Mouse (Mus musculus): Measurements from ENCODE around the gene Ttc21a. TPM values are rescaled to one million over a fixed set of nuclear protein-coding genes. Genes with fewer than 3 reads are reported as not detected.

The Ttc21a gene
- polyA plus RNA-seq, 1 experiment = 5.0 TPM

DNA sequence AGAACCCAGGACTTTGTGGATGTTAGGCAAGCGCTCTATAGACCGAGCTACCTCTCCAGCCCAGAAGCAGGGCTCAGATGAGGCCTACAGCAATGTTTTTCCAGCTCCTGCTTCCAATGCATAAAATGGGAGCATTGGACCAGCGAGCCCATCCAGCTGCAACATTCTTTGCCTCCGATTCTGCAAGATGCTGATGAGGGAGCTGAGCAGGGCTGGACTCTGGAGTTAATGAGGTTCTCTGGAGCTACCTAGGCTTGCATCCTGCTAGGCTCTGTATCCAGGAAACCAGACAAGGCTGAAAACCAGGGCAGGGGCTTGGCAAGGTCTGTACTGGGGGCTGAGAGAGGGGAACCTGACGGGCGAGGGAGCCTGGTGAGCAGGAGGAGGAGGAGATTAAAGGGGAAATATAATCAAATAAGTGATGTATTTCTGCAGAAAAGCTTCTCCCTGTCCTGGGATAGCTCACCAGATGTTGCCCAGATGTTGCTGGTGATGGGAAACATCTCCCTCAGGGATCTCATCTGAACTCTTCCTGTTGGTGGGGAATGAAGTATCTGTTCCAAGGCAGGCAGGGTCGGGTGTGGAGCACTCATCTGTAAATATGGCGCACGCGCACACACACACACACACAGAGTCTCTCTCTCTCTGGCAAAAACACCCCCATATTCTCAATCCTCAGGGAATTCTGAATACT, 48.6 kb downstream of the Ttc21a start:
- H3K27ac ChIP-seq (ENCODE audit: control insufficient read depth, insufficient read depth, low read depth, low read length, poor library complexity) = no peak overlapping the region
- WGBS = 83% methylated on average over 10 of the region's 10 CpGs
- peaks cover 1% of the 10 kb centered on the region; the same call in 1 of the 2 replicates for H3K4me1 ChIP-seq (ENCODE audit: control insufficient read depth, insufficient read depth, low read length)
- H3K4me3 ChIP-seq (replicated peaks; ENCODE audit: control insufficient read depth, low read depth, low read length) = no peak overlapping the region
- TF ChIP-seq CTCF (IDR thresholded peaks at IDR 0.05; ENCODE audit: control insufficient read depth, insufficient read depth, low read length) = no peak
- TF ChIP-seq POLR2A (IDR thresholded peaks at IDR 0.05; ENCODE audit: borderline replicate concordance, control insufficient read depth, low read depth, low read length) = no peak

DNA sequence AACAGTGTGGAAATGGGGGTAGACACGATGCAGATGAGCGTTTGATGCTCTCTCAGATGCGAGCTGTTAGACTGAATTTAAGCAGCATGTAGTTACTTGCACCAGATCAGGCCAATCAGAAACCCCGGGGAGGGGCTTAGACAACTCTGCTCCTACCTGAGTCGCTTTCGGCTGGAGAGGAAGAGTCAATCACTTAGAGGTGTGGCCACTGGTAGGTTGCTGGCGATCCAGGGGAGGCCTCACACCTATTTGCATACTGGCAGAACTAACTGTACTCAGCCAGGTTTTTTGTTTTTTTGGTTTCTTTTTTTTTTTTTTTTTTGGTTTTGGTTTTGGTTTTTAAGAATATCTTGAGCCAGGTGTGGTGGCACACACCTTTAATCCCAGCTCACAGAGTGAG, 50.9 kb downstream of the Ttc21a start:
- no peak overlapping the region for H3K27ac ChIP-seq (ENCODE audit: control insufficient read depth, insufficient read depth, low read depth, low read length, poor library complexity)
- 50% methylated on average over 7 of the region's 7 CpGs for WGBS
- no peaks in the 10 kb centered on the region; the same call in 1 of the 2 replicates for H3K4me1 ChIP-seq (ENCODE audit: control insufficient read depth, insufficient read depth, low read length)
- H3K4me3 ChIP-seq (replicated peaks; ENCODE audit: control insufficient read depth, low read depth, low read length) = no peak overlapping the region
- TF ChIP-seq CTCF (IDR thresholded peaks at IDR 0.05; ENCODE audit: control insufficient read depth, insufficient read depth, low read length) = no peak
- no peak for TF ChIP-seq POLR2A (IDR thresholded peaks at IDR 0.05; ENCODE audit: borderline replicate concordance, control insufficient read depth, low read depth, low read length)

DNA sequence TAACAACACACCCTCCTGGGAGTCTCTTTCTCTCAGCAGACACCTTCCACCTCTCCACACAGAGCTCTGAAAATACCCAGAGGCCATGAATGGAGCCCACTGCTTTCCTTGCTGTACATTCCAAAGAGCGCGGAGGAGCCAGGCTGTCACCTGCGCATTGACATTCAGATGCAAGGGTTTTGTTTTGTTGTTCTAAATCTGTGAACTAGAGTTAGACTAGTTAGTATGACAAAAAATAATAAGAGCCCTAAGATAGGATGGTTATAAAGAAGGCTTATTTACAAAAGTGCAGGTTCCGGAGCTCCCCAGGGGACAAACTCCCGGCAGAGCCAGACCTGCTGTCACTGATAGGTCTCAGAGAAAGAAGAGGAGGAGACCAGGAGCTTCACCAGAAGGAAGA, 53.9 kb downstream of the Ttc21a start:
- Histone ChIP-seq H3K27ac (ENCODE audit: control insufficient read depth, insufficient read depth, low read depth, low read length, poor library complexity) (no peak overlapping the region), H3K4me1 (ENCODE audit: control insufficient read depth, insufficient read depth, low read length) (peaks cover 2% of the 10 kb centered on the region; the same call in 1 of the 2 replicates), H3K4me3 (replicated peaks; ENCODE audit: control insufficient read depth, low read depth, low read length) (no peak overlapping the region)
- TF ChIP-seq CTCF (IDR thresholded peaks at IDR 0.05; ENCODE audit: control insufficient read depth, insufficient read depth, low read length) (no peak), POLR2A (IDR thresholded peaks at IDR 0.05; ENCODE audit: borderline replicate concordance, control insufficient read depth, low read depth, low read length) (no peak)
- 84% methylated on average over 5 of the region's 5 CpGs for WGBS

DNA sequence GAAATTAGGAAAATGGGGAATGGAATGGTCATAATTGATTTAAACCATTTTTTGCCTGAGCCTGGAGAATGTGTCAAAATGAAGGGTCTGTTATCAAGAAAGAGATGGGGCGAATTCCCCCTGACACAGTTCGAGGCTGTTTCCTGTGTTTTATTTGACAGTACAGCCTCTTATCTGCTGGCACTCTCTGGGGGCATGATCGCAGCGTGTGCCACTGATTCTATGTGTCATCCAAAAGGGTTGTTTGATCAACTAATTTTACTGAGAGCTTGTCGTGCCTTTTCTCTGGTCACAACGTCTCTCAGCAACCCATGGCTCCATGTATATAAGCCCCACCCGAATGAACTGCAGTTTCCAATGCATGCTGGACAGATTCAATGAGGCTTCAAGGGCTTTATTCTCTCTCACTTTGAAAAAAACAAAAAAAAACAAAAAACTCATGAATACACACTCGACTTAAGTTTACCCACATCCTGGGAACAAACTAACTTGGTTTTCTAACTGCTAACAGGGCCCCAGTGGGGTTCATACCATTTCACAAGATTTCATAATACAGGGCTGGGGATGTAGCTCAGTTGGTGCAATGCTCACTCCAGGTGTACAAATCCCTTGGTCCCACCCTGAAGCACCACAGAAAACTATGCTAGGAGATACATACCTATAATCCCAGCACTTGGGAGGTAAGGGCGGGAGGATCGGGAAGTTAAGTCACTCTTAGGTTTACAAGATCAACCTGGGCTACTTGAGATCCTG, 55.9 kb downstream of the Ttc21a start:
- peaks cover 2% of the 10 kb centered on the region; the same call in 1 of the 2 replicates for H3K4me1 ChIP-seq (ENCODE audit: control insufficient read depth, insufficient read depth, low read length)
- H3K27ac ChIP-seq (ENCODE audit: control insufficient read depth, insufficient read depth, low read depth, low read length, poor library complexity) = no peak overlapping the region
- TF ChIP-seq CTCF (IDR thresholded peaks at IDR 0.05; ENCODE audit: control insufficient read depth, insufficient read depth, low read length) (no peak), POLR2A (IDR thresholded peaks at IDR 0.05; ENCODE audit: borderline replicate concordance, control insufficient read depth, low read depth, low read length) (no peak)
- H3K4me3 ChIP-seq (replicated peaks; ENCODE audit: control insufficient read depth, low read depth, low read length) = no peak overlapping the region
- WGBS = 50% methylated on average over 10 of the region's 10 CpGs

DNA sequence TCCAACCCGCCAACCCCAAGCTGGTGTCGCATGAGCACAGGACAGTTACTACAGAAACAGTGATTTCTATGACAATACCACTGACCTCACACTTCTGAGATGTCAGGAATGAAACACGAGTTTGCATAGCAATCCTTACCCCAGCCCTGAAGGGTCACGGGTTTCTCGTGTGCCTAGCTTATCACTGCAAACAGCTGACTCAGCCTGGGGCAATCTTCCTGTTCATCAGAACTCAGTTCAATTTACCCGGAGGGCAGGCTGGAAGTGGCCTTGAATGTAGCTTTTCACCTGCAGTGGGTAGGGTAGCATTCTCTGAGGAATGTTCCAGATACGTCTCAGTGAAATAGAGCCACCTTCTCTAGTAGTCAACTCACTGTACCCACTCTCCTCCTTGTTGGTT, 56.8 kb downstream of the Ttc21a start:
- Histone ChIP-seq H3K4me1 (ENCODE audit: control insufficient read depth, insufficient read depth, low read length) (peaks cover 2% of the 10 kb centered on the region; the same call in 1 of the 2 replicates), H3K27ac (ENCODE audit: control insufficient read depth, insufficient read depth, low read depth, low read length, poor library complexity) (no peak overlapping the region), H3K4me3 (replicated peaks; ENCODE audit: control insufficient read depth, low read depth, low read length) (no peak overlapping the region)
- WGBS = 41% methylated on average over 7 of the region's 7 CpGs
- TF ChIP-seq POLR2A (IDR thresholded peaks at IDR 0.05; ENCODE audit: borderline replicate concordance, control insufficient read depth, low read depth, low read length) (no peak), CTCF (IDR thresholded peaks at IDR 0.05; ENCODE audit: control insufficient read depth, insufficient read depth, low read length) (no peak)

DNA sequence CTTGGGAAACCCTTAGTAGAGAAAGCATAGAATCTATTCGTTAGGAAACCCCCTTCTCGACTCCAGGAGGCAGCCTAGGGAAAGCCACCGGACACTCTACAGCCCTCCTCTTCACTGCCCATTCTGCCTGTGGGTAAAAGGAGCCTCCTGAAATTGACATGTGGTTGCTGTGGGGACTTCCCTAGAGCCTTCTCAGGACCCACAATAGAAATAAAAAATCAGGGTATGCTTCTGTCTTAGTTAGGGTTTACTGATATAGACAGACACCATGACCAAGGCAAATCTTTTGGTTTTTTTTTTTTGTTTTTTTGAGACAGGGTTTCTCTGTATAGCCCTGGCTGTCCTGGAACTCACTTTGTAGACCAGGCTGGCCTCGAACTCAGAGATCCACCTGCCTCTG, 58.7 kb downstream of the Ttc21a start:
- peaks cover 2% of the 10 kb centered on the region; the same call in 1 of the 2 replicates for H3K4me1 ChIP-seq (ENCODE audit: control insufficient read depth, insufficient read depth, low read length)
- H3K27ac ChIP-seq (ENCODE audit: control insufficient read depth, insufficient read depth, low read depth, low read length, poor library complexity) = no peak overlapping the region
- TF ChIP-seq CTCF (IDR thresholded peaks at IDR 0.05; ENCODE audit: control insufficient read depth, insufficient read depth, low read length) = no peak
- no peak overlapping the region for H3K4me3 ChIP-seq (replicated peaks; ENCODE audit: control insufficient read depth, low read depth, low read length)
- 35% methylated on average over 4 of the region's 4 CpGs for WGBS

DNA sequence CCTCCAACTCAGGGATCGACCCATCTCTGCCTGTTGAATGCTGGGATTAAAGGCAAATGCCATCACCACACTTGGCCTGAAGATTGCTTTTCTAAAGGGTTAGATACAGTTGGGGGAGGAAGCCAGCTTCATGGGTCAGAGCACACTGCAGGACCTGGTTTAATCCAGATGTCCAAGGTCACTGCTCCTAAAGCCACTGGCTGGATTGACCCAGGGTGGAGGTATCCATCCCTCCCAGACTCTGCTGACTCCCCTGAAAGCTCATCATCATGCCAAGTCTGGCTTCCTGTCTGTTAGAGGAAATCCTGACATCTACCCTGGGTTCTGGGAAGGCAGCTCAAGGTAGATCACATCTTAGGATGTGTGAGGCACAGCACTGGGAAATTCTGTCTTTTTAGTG, 61.4 kb downstream of the Ttc21a start:
- Histone ChIP-seq H3K4me1 (ENCODE audit: control insufficient read depth, insufficient read depth, low read length) (peaks cover 2% of the 10 kb centered on the region; the same call in 1 of the 2 replicates), H3K4me3 (replicated peaks; ENCODE audit: control insufficient read depth, low read depth, low read length) (no peak overlapping the region), H3K27ac (ENCODE audit: control insufficient read depth, insufficient read depth, low read depth, low read length, poor library complexity) (no peak overlapping the region)
- 67% methylated on average over 1 of the region's 1 CpGs for WGBS
- TF ChIP-seq CTCF (IDR thresholded peaks at IDR 0.05; ENCODE audit: control insufficient read depth, insufficient read depth, low read length) = no peak
- TF ChIP-seq POLR2A (IDR thresholded peaks at IDR 0.05; ENCODE audit: borderline replicate concordance, control insufficient read depth, low read depth, low read length) = no peak

DNA sequence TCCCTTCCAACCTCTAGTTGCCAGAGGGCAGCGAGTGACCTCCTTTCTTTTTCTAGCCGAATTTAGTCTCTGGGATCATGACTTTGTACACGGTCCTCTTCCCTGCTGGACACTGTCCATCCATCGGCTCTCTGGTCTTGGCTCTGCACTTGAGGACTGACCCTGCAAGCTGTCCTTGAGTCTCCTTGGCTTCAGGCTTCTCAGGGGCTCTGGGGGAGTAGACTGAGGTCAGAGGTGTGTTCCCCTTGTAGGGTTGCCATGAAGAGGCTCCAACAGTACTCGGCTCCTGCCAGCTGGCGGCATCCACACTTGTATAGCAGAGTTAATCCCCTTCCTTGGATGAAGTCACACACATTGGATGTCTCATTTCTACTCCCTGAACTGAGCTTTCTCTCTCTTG, 62.2 kb downstream of the Ttc21a start:
- Histone ChIP-seq H3K4me1 (ENCODE audit: control insufficient read depth, insufficient read depth, low read length) (no peaks in the 10 kb centered on the region; the same call in 1 of the 2 replicates), H3K4me3 (replicated peaks; ENCODE audit: control insufficient read depth, low read depth, low read length) (no peak overlapping the region), H3K27ac (ENCODE audit: control insufficient read depth, insufficient read depth, low read depth, low read length, poor library complexity) (no peak overlapping the region)
- TF ChIP-seq CTCF (IDR thresholded peaks at IDR 0.05; ENCODE audit: control insufficient read depth, insufficient read depth, low read length) = no peak
- WGBS = 81% methylated on average over 6 of the region's 6 CpGs
